Mouse (Mus musculus) neutrophil, adult 5-6 weeks (primary cell): Measurements from ENCODE around the gene Rpl22. TPM values are rescaled to one million over a fixed set of nuclear protein-coding genes. Genes with fewer than 3 reads are reported as not detected.
A peak's percentile ranks its signal among the peaks of the same experiment; 100 is the strongest.

ENCODE experiments used
- ATAC-seq: fragments of 151-379, 151-347 bp; 2 replicates; pipeline ENCODE4 v1.8.0; 2017; ENCODE audit warnings: mild to moderate bottlenecking, moderate TSS enrichment; ENCODE audit not compliant: insufficient number of reproducible peaks, poor library complexity, low FRiP score, severe bottlenecking; ENCODE audit errors: extremely low read depth
- total RNA-seq: library from RNA; stranded (forward); fragments of 200-1000 nt; gene quantifications from 2 replicates; pipeline ENCODE4 v1.2.3, GENCODE M21; 2017

Rpl22 gene
- total RNA-seq, 1 experiment from 2014 or later, result 849 TPM

DNA sequence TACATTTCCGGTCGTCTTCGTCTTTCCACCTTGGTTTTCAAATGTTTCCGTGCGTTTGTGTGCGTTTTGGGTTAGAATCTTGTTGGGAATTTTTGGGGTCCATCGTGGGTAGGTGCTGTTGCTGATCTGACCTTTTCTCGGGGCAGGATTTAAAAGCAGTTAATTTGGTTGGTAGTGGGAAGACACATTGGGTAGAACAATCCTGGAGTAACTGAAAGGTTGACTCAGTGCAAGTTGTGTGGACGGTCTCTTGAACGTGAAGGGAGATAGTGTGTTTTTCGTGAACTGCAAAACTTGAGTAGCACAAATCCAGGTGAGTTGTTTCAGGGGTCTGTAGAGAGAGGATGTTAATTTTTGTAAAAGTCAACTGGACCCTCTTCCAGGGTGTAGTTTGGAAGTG, 1.0 kb downstream of the Rpl22 start:
- no peak for ATAC-seq

DNA sequence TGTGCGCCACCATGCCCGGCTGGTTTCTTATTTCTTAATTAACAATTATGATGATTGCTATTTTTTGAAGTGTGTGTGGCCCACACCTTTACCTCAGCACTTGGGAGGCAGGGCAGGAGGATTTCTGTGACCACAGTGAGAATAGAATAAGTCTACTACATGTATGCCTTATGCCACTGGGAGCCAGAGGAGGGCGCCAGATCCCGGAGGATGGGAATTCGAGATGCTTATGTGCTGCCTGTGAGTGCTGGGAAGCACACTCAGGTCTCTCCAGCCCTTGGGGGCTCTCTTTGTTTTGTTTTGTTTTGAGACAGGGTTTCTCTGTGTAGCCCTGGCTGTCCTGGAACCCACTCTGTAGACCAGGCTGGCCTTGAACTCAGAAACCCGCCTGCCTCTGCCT, 3.1 kb downstream of the Rpl22 start:
- ATAC-seq, result no peak

DNA sequence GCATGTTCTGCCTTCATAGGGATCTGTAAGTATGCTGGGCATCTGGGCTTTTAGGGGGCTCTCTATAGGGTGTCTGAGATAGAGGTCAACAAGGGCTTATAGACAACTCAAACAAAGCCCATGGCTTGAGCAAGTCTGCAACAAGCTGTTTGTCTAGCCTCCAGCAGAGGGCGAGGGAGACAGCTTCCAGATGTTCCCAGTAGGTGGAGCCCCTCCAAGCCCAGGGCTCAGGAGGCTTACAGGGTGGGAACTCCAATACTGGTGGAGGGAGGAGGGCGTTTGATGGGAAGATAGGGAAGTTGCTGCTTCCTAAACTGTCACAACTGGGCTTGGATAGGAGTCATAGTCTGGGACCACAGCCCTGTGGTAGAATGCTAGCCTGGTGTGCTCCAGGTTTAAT, 7.4 kb downstream of the Rpl22 start:
- peak; percentile 36; the same call in 1 of the 2 replicates for ATAC-seq

DNA sequence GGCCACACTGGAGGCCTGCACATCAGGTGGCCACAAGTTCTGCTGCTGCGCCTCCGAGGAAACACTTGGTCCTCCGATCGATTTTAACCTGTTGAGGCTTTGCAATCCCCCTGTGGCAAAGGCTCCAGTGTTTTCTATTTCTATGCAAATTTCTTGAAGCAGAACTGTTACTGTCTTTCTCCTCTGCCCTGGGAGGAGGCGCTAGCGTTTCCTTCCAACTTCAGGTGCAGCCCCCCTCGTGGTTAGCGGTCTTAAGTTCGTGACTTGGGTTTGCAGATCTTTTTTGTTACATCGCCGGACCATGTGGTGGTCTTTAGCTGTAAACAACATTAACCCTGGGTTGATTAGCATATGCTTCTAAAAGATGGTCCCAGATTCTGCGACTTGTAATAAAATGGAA, 8.0 kb downstream of the Rpl22 start:
- no peak for ATAC-seq

DNA sequence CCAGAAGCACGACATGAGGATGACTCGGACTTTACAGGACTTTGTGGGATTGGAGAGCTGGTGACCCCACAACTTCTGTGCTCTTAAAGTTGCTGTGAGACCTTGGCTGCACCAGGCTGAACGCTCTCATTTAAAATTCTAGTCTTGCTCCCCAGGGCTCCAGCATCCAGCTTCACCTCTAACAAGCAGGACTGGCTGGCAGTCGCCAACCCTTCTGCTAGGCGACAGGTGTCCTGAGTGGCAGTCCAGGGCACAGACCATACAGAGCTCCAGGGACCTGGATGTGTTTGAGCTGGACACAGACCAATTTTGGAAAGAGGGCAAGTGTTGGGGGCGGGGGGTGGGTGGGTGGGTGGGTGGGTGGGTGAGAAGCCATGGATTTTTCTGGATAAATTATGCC, 12.2 kb downstream of the Rpl22 start:
- no peak for ATAC-seq

DNA sequence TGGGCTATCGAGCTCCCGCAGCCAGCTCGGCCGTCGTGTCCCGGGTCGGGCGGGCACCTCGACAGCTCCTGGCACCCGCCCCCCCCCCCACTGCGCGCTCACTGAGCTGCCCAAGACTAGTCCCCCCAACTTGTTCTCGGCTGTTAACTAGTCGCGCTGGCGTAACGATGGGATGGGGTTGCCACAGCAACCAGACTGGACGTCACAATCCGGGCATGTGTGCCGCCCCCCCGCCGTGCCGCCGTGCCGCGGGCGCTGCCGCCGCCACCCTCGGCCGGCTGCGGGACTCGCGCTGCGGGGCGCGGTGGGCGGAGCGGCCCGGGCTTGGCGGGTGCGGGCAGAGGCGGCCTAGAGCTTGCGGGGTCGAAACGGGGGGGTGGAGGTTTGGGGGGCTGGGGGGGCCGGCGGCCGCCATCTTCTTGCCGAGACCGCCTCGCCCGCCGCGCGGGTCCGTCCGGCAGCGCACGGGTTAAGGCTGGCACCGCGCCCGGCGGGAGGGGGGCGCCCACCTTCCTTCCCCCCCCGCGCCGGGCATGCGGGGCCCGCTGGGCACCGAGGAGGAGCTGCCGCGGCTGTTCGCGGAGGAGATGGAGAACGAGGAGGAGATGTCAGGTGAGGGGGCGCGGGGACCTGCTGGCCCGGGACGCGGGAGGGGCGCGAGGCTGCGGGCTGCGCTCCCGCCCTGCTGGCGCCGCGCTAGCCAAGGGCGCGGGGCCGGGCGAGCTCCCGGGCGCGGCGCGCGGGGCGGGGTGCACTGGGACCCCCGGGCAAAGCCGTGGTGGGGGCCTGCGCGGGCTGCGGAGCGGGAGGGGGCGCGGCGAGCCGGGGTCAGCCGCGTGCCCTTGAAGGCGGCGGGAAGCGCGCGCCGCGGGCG, 13.1 kb downstream of the Rpl22 start, which contains the start of gene Chd5:
TSS of gene Chd5 (plus strand) at position 233 of the 874 bp plus-strand sequence.
- no peak for ATAC-seq

DNA sequence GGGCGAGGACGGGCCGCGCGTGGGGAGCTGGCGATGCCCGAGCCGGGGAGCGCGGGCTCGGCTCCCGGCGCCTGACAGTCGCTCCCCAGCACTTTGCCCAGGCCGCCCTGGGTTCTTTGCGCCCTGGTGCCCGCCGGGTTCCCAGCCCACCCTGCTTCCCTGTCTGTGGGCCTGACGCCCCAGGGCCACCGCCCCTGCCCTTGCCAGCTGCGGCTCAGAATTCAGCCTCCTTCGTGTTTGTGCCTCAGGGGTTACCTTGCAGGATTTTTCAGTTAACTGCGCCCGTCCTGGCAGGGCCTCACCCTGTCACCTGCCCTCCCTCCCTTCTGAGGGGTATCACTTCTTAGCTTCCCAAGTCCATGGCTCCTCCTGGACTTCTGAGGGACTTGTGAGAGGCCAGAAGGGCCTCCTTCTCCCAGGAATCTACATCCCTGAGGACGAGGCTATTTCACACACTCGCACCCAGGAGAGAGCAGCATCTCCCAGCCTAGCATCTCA, 13.8 kb downstream of the Rpl22 start:
- ATAC-seq, result no peak

DNA sequence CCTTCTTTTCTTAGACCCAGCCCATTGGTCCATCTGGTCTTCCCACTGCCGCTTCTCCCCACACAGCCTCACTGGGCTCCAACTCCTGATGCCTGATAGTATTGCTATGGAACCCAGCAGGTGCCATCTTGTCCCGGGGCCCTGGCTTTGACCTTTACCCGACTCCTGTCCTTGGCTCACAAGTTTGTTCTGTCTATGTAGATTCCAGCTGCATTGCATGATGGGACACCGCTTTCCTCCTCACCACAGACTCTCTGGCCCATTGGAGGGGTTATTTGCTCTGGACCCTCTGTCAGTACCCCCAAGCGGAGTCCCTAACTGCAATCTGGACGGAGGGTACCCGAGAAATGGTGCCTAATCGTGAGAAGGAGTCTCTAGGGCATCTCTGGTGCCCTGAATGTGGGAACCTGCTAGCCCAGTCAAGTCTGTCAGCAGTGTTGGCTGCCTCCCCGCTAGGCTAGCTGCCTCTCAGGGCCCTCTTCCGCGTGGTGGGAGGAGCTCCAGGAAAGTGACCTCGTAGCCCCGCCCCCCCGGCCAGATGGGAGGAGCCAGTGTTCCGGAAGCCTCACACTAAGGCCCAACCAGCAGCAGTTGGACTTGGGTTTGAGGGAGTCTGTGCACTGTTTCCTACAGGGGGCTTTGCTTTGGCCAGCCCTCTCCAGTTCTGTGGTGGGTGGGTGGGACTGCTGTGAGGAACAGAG, 15.2 kb downstream of the Rpl22 start:
- ATAC-seq, result no peak

DNA sequence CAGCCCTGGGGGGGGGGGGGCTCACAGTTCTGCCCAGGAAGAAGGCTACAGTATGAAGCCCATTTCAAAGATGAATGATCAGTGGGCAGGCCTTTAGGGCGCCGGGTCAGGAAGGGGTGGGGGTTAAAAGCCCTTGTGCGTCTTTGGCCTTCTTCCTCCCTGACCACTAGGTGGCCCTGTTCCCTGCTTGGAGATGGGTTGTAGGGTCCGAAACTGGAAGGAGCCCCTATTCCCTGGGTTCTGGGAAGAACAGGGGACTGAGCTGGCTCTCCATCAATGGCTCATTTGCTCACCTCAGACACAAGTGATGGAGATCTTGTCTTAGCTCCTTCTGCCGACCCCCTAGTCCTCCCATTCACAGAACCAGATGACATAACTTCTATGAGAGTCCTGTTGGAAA, 17.8 kb downstream of the Rpl22 start:
- ATAC-seq, result no peak

DNA sequence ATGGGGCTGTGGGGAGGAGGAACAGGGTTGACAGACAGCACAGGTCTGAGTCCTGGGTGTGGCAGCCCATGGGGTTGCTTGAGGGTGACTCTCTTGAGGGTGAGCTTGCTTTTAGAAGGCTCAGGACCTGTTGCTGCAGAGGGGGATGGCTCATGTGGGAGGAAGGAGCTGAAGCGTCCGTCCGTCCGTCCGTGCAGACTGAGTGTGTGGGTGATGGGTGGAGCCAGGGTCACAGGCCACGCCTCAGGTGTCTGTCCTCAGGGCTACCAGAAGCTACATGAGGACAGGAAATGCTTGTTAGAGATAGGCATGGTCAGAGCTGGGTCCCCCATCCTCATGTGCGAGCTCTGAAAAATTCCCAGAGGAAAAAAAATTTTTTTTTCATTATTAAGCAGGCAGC, 19.1 kb downstream of the Rpl22 start:
- no peak for ATAC-seq

DNA sequence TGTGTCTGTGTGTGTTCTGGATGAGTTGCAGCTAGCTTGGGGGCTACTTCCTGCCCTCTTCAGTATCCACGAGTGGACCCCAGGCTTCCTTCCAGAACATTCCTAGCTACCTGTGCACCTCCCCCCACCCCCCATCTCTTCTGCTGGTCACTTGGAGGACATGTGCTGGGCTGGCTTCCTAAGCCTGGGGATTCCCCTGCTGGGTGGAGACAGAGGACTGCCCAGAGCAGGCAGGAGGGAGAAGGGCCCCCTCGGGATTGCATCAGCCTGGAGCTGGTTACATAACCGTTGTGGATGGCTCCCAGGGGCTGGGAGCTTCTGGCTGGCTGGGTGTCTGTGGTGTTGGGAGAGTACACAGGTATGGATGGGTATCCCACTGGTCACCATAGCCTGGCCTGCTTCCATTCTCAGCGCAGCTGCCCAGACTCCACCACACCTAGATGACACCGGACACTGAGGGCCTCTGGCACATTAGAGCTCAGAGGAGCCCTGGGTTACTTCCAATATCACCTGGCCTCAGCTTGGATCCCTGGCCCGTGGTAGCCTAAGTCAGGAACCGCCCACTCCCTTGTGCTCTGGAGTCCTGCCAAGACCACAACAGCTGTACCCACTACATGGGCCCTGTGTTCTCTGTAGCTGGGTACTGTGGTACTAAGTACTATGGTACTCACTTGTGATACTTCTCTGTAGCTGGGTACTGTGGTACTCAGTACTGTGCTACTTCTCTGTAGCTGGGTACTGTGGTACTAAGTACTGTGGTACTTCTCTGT, 19.8 kb downstream of the Rpl22 start:
- ATAC-seq, result no peak

DNA sequence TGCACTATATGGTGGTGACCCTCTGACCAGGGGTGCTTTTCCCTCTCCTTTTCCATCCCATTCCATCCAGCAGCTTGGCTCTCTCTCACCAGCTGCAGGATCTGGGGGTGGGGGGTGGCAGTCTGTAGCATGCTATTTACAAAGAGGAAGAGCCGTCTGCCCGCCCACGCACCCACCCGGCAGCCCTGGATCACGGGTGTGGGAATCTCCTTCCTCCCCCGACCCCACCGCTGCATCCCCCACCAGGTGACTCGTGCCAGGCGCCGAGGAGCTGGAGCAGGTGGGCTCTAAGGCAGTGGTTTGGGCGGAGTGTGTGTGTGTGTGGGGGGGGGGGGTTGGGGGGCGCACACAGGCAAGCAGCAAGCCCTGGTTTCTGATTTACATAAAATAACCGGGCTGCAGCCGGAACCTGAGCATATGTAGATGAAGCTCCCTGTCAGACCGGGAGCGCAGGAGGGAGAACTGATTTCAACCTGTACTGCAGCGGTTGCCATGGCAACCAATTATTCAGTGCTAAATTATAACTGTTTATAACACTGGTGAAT, 24.4 kb downstream of the Rpl22 start:
- no peak for ATAC-seq

DNA sequence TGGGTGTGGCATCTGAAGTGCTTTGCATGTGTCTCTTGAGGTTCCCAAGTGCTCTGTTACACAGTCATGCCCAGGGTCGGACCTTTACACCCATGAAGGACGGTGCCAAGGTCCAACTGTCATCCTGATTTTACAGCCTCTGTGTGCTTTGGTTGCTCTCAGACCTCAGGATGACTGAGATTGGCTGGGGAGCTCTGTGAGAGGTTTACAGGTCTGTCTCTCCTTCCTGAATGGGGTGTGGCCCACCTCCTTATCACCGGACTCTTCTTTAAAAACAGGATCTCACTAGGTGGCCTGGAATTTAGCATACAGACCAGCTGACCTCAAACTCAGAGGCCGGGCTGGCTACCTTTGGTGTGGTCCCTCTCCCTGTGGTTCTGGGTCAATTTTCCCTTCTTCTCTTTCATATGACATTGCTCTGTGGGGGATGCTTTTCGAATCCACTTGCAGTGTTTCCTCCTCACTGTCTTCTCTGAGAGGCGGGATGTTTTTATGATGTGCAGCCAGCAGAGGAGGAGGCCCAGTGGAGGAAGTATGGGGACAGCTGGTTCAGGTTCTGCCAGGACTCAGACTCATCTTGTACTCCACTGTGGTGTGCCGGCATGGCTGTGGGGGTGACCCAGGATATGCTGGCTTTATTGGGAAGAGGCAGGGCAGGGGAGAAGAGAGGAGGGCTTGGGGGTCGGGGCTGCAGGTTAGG, 25.3 kb downstream of the Rpl22 start:
- no peak for ATAC-seq

DNA sequence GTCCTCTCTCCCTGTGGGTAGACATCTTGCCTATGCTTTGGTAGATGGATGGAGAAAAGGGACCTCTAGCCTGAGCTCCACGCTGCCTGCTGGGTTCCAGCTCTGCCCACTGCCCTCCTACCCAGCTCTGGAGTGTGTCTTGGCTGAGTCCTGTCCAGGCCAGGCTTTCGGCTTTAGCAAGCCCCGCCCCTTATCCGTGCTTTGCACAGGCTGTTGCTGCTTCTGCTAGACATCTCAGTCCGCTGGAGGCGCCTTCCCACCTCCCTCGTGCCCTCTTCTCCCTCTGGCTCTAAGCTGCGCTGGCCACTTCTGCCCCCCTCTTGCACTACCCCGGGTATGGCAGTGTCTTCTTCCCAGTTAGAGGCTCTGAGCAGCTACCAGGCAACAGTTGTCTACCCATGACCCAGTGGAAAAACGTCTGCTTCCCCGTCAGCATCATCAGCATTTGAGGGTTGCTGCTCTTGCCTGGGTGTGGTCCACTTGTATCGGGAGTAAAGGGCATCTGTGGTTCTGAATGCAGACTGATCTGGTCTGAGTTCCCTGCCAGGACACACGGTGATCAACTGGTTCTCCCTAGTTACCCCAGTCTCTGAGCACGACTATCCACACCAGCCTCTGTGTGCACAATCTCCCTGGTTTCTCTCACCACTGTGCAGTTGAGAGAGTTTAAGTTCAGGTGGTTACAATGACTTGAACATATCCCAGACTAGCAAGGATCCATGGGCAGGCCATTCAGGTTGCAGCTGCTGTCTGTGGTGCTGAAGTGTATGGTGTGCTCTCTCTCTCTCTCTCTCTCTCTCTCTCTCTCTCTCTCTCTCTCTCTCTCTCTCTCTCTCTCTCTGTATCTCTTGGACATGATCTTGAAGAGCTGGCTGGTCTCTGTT, 26.1 kb downstream of the Rpl22 start:
- no peak for ATAC-seq

DNA sequence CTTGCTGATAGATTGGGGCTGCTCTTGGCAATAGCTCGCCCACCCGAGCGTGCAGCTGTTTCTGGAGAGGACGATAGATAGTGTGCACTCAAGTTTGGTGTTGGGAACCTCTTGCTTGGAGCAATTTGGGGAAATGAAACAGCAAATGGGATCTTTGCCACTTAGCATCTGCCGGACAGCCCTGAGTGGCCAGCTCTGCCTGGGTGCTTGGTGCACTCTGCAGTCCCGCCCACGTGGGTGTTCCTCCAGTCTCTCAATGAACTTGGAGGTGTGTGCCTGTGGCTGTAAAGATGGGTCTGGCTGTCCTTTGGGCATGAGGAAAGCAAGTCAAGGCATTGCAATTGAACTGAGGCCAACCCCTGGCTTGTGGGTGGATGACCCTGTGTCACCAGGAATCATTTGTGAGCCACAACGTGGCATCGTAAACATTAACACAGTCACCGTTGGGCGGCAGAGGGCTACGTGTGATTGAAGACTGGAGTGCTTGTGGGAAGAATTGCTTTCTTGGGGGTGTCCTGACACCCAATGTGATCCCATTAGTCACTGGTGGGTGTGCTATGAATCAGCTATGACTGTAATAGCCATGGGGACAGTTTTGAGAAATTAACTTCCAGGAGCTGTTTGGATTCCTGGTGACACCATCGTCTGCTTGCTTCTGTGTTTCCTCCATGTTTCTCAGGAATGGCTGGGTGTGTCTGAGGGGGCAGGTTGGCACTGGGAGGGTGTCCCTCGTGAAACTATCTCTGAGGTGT, 28.5 kb downstream of the Rpl22 start:
- no peak for ATAC-seq

DNA sequence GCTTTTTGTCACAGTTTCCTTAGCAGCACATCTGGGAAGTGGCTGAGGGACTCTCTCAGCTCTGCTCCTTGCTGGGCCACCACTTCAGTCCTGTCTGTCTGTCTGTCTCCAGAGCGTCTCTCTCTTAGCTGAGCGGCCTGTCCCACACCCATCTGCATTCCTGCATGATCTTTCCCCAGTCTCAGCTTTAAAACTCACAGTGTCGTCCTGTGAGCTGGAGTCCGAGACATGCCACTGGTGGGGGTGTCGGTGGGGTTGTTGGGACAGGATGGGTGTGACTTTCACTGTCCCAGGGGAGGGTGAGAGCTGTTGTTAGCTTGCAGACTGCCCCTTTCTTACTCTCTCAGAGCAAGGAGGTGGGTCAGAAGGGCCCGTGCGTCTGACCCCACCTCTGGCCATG, 30.1 kb downstream of the Rpl22 start:
- no peak for ATAC-seq

DNA sequence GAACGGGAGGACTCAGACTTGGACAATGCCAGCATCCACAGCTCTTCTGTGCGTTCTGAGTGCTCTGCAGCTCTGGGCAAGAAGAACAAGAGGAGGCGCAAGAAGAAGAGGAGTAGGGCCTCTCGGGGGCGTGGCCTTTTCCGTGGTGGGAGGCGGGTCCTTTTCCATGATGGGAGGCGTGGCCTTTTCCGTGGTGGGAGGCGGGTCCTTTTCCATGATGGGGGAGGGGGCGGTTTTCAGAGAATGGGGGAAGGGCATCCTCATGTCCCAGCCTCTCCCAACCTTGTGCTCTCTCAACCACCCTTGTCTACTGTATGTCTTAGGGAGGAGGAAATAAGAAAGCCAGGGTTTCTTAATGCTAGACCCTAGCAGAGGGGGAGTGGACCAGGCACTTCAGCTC, 34.2 kb downstream of the Rpl22 start:
- no peak for ATAC-seq
